Mouse (Mus musculus) embryo, embryonic 11 days (tissue): ENCODE data around the gene Foxo3.
A peak's percentile ranks its signal among the peaks of the same experiment; 100 is the strongest.

ENCODE experiments used
- DNase-seq: peaks from one replicate; pipeline ENCODE4 v3.0.0-alpha.2; 2015

Foxo3 gene

GRCm38 (mm10) chr10:42221996-42222395 is 54.6 kb downstream of the Foxo3 start:
- no peak for DNase-seq

DNA sequence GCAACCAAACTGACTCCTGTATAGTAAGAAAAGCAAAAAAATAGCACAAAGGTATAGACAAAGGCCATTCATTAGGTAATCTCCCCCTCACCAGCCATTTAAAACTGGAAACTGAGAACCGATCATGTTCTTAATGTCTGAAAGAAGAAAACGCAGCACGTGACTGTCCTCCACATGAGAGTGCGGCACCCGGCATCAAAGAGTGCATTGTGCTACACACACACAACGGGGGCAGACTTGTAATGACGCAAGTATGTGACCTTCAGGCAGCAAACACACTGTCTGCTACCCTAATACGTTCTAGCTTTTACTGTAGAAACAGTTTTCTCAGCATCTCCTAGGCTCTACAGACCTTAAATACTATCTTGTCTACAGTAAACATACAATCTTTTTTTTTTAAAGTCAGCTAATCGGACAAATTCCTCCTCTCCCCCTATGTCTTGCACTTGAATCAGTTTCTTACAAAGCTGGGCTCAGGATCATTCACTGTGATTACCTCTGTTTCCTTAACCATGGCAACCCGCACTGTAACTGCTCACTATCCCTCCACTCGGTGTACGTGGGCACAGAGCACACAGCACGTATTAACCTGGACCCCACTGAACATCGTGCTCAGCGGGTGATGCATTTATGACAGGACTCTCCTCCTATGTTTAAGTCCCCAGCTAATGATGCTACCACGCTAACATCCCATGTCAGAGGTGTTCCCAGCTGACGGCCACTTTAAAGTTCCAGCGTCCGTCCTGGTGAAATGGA is 55.2 kb downstream of the Foxo3 start:
- peak; percentile 34 for DNase-seq

GRCm38 (mm10) chr10:42220418-42220952 is 56.1 kb downstream of the Foxo3 start:
- DNase-seq: no peak

GRCm38 (mm10) chr10:42211407-42211806 is 65.1 kb downstream of the Foxo3 start:
- no peak for DNase-seq

DNA sequence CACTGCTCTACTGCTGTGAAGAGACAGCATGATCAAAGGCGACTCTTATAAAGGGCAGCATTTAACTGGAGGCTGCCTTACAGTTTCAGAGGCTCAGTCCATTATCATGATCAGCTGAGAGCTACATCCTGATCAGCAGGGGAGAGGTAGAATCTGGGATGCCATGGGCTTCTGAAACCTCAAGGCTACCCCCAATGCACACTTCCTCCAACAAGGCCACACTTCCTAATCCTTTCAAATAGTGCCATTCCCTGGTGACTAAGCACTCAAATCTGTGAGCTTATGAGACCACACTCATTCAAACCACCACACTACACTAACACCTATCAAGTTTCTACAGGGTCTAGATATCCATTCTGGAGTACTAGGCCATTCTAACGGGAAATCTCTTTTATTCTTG is 65.9 kb downstream of the Foxo3 start:
- no peak for DNase-seq

GRCm38 (mm10) chr10:42209809-42210208 is 66.7 kb downstream of the Foxo3 start:
- no peak for DNase-seq

GRCm38 (mm10) chr10:42207612-42208011 is 68.9 kb downstream of the Foxo3 start:
- no peak for DNase-seq

GRCm38 (mm10) chr10:42204768-42205412 is 71.7 kb downstream of the Foxo3 start:
- no peak for DNase-seq

DNA sequence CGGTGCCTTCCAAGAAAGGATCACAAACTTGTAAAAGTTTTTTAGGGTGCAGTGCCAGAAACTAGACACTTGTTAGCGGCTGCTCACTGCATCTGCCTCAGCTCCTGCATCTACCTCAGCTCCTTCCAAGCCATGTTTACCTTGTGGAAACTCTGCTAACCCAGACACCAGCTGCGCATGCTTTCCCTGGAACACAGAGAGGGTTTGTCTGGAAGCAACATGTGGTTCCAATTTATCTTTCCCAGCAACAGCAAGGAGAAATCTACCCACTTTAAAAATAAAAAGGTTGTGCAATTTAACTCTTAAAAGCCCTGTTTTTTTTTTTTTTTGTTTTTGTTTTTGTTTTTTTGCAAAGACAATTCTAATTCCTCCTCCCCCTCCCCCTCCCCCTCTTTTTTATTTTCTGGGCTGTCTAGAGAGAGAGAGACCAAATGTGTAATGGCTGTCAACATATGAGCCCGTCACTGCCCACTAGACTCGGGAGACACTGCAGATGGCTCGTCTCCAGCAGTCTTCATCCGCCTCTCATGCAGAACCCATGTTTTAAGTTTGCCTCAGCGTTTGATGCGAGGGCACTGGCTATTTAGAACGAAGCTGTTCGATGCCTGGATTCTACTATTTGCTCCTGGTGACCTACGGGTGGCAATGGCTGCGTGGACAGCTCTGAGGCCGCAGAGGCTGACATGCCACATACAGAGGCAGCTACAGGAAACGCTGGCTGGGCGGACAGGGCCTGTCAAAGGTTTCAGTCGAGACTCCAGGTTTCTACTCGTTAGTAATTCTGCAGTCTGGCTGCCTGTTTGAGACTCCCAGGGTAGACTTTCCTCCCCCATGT is 73.0 kb downstream of the Foxo3 start:
- DNase-seq: peak; percentile 77

- DNase-seq: no peak
Measured at GRCm38 (mm10) chr10:42202561-42202960, 74.0 kb downstream of the Foxo3 start.

DNA sequence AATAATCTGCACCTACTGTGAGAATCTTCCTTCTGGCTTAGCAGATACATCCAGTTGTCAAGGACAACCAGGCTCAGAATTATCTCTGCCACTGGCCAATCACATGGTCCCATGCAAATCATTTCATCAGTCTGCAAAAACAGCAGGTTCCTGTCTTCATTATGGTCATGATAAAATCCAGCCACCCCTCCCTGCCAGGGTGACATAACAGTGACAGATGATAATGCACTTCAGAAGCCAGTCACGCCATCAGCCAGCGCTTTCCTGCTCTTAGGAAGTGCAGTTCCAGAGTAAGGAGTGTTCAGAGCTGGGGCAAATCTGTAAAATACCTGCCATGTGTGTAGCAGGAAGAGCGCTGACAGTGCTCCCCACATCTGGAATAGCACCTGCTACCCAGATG is 77.1 kb downstream of the Foxo3 start:
- peak; percentile 40 for DNase-seq

- DNase-seq: no peak
Measured at GRCm38 (mm10) chr10:42198682-42199081, 77.9 kb downstream of the Foxo3 start.

- no peak for DNase-seq
Measured at GRCm38 (mm10) chr10:42194784-42195183, 81.8 kb downstream of the Foxo3 start.

- DNase-seq: no peak
Measured at GRCm38 (mm10) chr10:42193981-42194380, 82.6 kb downstream of the Foxo3 start.

DNA sequence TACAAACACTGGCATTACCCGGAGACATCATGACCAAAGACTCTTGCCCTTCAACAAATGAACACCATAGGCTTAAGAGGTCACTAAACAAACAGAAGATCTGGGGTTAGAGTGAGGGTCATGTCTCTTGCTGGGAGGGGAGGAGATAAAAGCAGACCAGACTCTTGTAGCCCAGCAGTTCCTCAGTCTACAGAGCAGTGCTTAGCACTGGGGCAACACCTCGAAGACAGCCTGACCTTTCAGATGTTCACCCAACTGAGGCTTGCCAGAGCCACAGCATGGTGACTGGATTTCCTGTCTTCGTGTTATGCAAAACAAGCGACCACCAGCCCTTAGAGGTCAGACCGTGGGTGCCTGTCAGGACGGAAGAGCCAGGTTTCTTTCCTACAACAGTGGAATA is 83.6 kb downstream of the Foxo3 start:
- DNase-seq: no peak

- DNase-seq: no peak
Measured at GRCm38 (mm10) chr10:42189674-42190434, 86.7 kb downstream of the Foxo3 start.

- no peak for DNase-seq
Measured at GRCm38 (mm10) chr10:42189037-42189436, 87.5 kb downstream of the Foxo3 start.

GRCm38 (mm10) chr10:42188091-42188490 is 88.5 kb downstream of the Foxo3 start:
- no peak for DNase-seq

DNA sequence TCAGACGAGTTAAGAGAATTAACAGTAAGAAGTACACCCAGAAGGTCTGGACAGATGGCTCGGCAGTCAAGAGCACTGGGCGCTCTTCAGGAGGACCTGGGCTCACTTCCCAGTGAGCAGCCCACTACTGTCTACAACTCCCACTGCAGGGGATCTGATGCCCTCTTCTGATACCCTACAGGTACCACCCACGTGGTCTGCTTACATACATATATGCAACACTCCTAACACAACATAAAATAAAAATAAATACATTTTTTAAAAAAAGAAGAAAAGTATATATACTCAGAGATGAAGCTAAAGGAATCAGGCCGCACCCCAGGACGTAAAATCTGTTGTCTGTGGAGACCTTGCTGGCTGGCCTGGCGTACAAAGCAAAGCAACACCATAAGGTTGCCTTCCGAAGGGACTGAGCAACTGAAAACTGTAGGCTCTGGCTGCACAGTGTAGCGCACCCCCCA is 89.6 kb downstream of the Foxo3 start:
- DNase-seq: no peak

DNA sequence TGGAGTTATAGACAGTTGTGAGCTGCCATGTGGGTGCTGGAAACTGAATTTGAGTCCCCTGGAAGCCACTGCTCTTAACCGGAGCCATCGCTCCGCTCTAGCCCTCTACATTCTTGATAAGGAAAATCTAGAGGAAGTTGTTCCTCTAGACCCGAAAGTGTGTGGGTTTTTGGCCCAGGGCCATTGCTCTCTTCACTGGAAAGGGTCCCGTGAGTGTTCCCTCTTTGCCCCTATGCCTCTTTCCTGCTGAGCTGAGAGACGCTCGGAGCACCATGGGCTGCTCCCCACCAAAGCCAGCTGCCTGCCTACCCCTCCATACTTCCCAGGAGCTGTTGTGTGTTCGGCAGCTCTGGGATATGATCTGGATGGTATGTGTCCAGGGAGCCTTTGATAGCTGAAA is 96.2 kb downstream of the Foxo3 start:
- DNase-seq: no peak

DNA sequence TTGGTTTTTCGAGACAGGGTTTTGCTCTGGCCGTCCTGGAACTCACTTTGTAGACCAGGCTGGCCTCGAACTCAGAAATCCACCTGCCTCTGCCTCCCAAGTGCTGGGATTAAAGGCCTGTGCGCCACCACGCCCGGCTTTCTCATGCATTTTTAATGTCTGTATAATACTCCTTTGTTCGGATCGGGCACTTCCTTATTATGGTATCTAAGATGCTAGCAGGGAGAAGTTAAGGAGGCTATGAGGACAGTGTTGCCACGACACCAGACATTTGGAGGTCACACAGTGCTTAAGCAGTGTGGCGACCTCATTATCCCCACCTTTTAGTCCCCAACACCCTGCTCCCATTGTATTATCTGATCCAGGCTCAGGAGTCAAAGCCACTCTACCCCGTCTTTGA is 97.8 kb downstream of the Foxo3 start:
- DNase-seq: no peak
